ENCODE assay signal across 16 mouse cellular contexts in genomic region chr10:41797253-41797652, GRCm38 (mm10).
"Had no signal": no experiment of that assay in that cellular context is flagged by ENCODE, and none has a peak within 500 bp of the region (broad histone marks: within the 10 kb centered on the region; RNA-seq: fewer than 3 reads in every experiment).

No protein-coding gene starts in this region.

- H3K4me2 ChIP-seq: neural tube, embryonic 12.5 days; neural tube, embryonic 13.5 days; neural tube, embryonic 15.5 days; stomach, embryonic 15.5 days had no signal

- H3K4me3 ChIP-seq: neural tube, embryonic 12.5 days; neural tube, embryonic 13.5 days; neural tube, embryonic 15.5 days; stomach, embryonic 15.5 days had no signal

- H3K9ac ChIP-seq: neural tube, embryonic 12.5 days; neural tube, embryonic 13.5 days; neural tube, embryonic 15.5 days; stomach, embryonic 15.5 days had no signal

- H3K27me3 ChIP-seq: neural tube, embryonic 12.5 days; neural tube, embryonic 13.5 days; neural tube, embryonic 15.5 days; stomach, embryonic 15.5 days had no signal

- H3K27ac ChIP-seq: neural tube, embryonic 12.5 days; neural tube, embryonic 13.5 days; neural tube, embryonic 15.5 days; stomach, embryonic 15.5 days; stomach, postnatal 0 days had no signal

- H3K9me3 ChIP-seq: stomach, embryonic 15.5 days had no signal

- H3K4me1 ChIP-seq: neural tube, embryonic 12.5 days; neural tube, embryonic 13.5 days; neural tube, embryonic 15.5 days; stomach, embryonic 15.5 days had no signal

- DNase-seq: retina, postnatal 1 day; right cerebral cortex, adult 18-20 months; right cerebral cortex, postnatal 14 days; right cerebral cortex, postnatal 4 days; spleen, adult 18-20 months; thymus, adult 18-20 months; thymus, adult 2 months; thymus, postnatal 14 days; thymus, postnatal 25 days; thymus, postnatal 36 days; thymus, postnatal 4 days had no signal
